Mouse (Mus musculus) layer of hippocampus, adult 2 months (tissue): Measurements from ENCODE around the gene Prl2b1. TPM values are rescaled to one million over a fixed set of nuclear protein-coding genes. Genes with fewer than 3 reads are reported as not detected.

ENCODE experiments used
- DNase-seq, 2 experiments: peaks; one replicate each; pipeline ENCODE4 v3.0.0; 2022; ENCODE audit warnings: low spot score in 2 of 2
- H3K27ac ChIP-seq: fragments of 200-600 bp; 2 replicates; pipeline ENCODE4 v1.8.1; 2022
- H3K4me3 ChIP-seq: fragments of 200-600 bp; 2 replicates; pipeline ENCODE4 v1.8.1; 2022; ENCODE audit warnings: mild to moderate bottlenecking
- CTCF ChIP-seq: fragments of 200-600 bp; conservative IDR thresholded peaks from 2 replicates; pipeline ENCODE4 v1.8.1; 2022; ENCODE audit warnings: antibody characterized with exemption, mild to moderate bottlenecking, moderate library complexity
- long read RNA-seq, 2 experiments: library from polyadenylated mRNA; stranded (forward); transcript quantifications; one replicate each; pipeline ENCODE4 v2.0.0; 2021; ENCODE audit warnings: borderline mapping rate in 2 of 2
- total RNA-seq, 2 experiments: library from RNA; stranded (reverse); gene quantifications; 2 replicates each; pipeline ENCODE4 v1.2.3; 2021

Prl2b1 gene
- not detected for total RNA-seq
- long read RNA-seq, experiment 1: 0 reads
- long read RNA-seq, experiment 2: 0 reads

GRCm38 (mm10) chr13:27390746-27391145 lies at the start of gene Prl2b1:
Gene Prl2b1 (minus strand): TSS chr13:27390846.
- Histone ChIP-seq H3K27ac (no peak within 1 kb of the TSS), H3K4me3 (no peak within 1 kb of the TSS)
- no peak for DNase-seq
- no peak for TF ChIP-seq CTCF

GRCm38 (mm10) chr13:27438588-27438987 lies 47.9 kb upstream of the Prl2b1 start, which contains the start of gene Prl8a6:
Gene Prl8a6 (minus strand): TSS chr13:27438688.
- Histone ChIP-seq H3K27ac (no peak within 1 kb of the TSS), H3K4me3 (no peak within 1 kb of the TSS)
- no peak for DNase-seq
- TF ChIP-seq CTCF: no peak

- H3K4me3 ChIP-seq: no peak overlapping the region
- no peak for DNase-seq
- TF ChIP-seq CTCF: no peak
Observed at GRCm38 (mm10) chr13:27433159-27433558, 42.5 kb upstream of the Prl2b1 start.

GRCm38 (mm10) chr13:27413640-27414039 lies 23.0 kb upstream of the Prl2b1 start:
- DNase-seq: no peak
- H3K27ac ChIP-seq: no peak overlapping the region
- no peak overlapping the region for H3K4me3 ChIP-seq
- TF ChIP-seq CTCF: peak; percentile 57

More at GRCm38 (mm10) chr13:27433159-27433558, 42.5 kb upstream of the Prl2b1 start:
- no peak overlapping the region for H3K27ac ChIP-seq

- peak; percentile 0 to 8 for DNase-seq
- TF ChIP-seq CTCF: no peak
- H3K27ac ChIP-seq: no peak overlapping the region
- no peak overlapping the region for H3K4me3 ChIP-seq
Observed at GRCm38 (mm10) chr13:27399061-27399724, 8.5 kb upstream of the Prl2b1 start.

- no peak for TF ChIP-seq CTCF
- Histone ChIP-seq H3K4me3 (no peak within 1 kb of the TSS), H3K27ac (no peak within 1 kb of the TSS)
- DNase-seq: no peak
Observed at GRCm38 (mm10) chr13:27345373-27345772, 45.3 kb downstream of the Prl2b1 start, which contains the start of gene Prl8a2. Gene Prl8a2 (plus strand): TSS chr13:27345673.

- Histone ChIP-seq H3K4me3 (no peak overlapping the region), H3K27ac (no peak overlapping the region)
- no peak for TF ChIP-seq CTCF
- no peak for DNase-seq
Observed at GRCm38 (mm10) chr13:27342733-27343275, 47.8 kb downstream of the Prl2b1 start.

- Histone ChIP-seq H3K27ac (no peak overlapping the region), H3K4me3 (no peak overlapping the region)
- no peak for TF ChIP-seq CTCF
- no peak for DNase-seq
Observed at GRCm38 (mm10) chr13:27334989-27335388, 55.7 kb downstream of the Prl2b1 start.

Other genes with a start within 250 kb of the Prl2b1 start
- not detected for gene Prl3d3, start 234.1 kb downstream of the Prl2b1 start, total RNA-seq
- not detected for gene Prl3c1, start 194.2 kb downstream of the Prl2b1 start, total RNA-seq
- gene Prl3b1, start 149.0 kb downstream of the Prl2b1 start, total RNA-seq: not detected
- not detected for gene Prl3a1, start 131.4 kb downstream of the Prl2b1 start, total RNA-seq
- gene Prl6a1, start 78.2 kb downstream of the Prl2b1 start, total RNA-seq: not detected
- not detected for gene Prl8a2, start 45.2 kb downstream of the Prl2b1 start, total RNA-seq
- gene Prl8a6, start 47.8 kb upstream of the Prl2b1 start, total RNA-seq: not detected
- gene Prl8a8, start 122.4 kb upstream of the Prl2b1 start, total RNA-seq: not detected
- not detected for gene Prl8a9, start 173.8 kb upstream of the Prl2b1 start, total RNA-seq
- gene Prl8a1, start 191.3 kb upstream of the Prl2b1 start, total RNA-seq: not detected
- not detected for gene Prl7b1, start 219.7 kb upstream of the Prl2b1 start, total RNA-seq